Mouse (Mus musculus) brown adipose tissue, adult 24 weeks (tissue): Measurements from ENCODE around the gene Inhbe. TPM values are rescaled to one million over a fixed set of nuclear protein-coding genes. Genes with fewer than 3 reads are reported as not detected.

Source experiments
- H3K27ac ChIP-seq: fragments of 200-500 bp; replicated peaks from 2 replicates; pipeline ENCODE4 v1.5.1; 2012; ENCODE audit warnings: low read depth, mild to moderate bottlenecking, low read length
- H3K4me1 ChIP-seq: fragments of 200-500 bp; 2 replicates; pipeline ENCODE4 v1.6.1; 2012; ENCODE audit warnings: low read length, mixed read lengths; ENCODE audit not compliant: control insufficient read depth, insufficient read depth, insufficient read length
- H3K4me3 ChIP-seq: fragments of 200-500 bp; 2 replicates; pipeline ENCODE4 v1.5.1; 2012; ENCODE audit warnings: low read depth, mild to moderate bottlenecking, low read length, moderate library complexity; ENCODE audit not compliant: insufficient read depth
- polyA plus RNA-seq: library from polyadenylated mRNA; stranded (reverse); fragments of >200 nt; gene quantifications from 2 replicates; pipeline ENCODE4 v1.2.4, GENCODE M21; 2012; ENCODE audit not compliant: missing spikeins, insufficient read depth, insufficient read length

The Inhbe gene
- polyA plus RNA-seq, 1 experiment = not detected

DNA sequence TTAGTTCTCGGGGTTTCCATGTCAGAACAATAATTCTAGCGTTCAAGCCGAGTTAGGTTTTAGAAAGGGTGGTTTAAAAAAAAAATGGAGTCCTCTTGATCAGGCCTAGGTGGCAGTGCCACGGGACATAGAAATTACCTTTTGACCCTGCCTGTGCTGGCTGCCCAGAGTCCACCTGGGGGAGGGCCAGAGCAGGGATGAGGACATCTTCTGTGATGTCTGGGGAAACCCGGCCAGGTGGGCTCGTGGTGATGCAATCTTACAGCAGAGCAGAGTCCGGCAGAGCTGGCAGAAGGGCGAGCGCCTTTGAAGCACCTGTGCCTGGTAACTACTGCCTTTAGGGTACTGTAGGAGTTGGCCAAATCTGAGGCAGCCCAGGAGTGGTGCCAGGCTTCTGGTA is 2.0 kb downstream of the Inhbe start:
- H3K27ac ChIP-seq = no peak overlapping the region
- H3K4me1 ChIP-seq = no peaks in the 10 kb centered on the region
- no peak overlapping the region for H3K4me3 ChIP-seq

DNA sequence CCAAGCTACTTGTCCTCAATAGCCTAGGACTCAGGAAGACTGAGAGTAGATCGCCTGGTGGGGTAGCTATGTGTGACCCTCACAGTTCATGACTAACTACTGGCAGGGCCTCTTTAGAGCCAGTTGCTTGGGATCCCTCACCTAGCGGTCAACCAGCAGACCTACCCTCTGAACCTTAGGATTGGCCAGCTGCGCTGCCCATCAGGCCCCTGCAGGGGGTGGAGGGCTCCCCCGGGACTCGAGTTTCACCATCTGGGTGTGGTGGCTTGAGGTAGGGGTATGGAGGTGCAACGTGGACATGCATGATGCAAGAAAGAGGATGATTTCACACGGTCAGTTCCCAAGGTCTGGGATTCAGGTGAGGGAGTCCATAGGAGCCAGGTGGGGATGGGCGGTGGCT is 2.5 kb downstream of the Inhbe start:
- no peaks in the 10 kb centered on the region for H3K4me1 ChIP-seq
- H3K27ac ChIP-seq = no peak overlapping the region
- H3K4me3 ChIP-seq = no peak overlapping the region

DNA sequence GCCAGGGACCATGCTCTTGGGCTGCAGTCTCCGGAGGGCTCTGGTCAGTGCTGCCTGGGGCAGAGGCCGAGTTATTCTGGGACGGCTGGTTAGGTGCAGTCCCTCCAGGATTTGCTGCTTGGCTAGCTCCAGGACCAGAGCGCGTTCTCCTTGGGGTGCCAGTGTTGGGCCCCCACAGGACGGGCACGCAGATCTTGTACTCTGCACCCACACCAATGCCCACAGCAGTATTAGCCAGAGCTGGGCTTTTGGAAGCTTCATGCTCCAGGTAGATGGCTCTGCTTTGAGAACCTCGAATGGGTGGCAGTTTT is 3.0 kb downstream of the Inhbe start:
- Histone ChIP-seq H3K4me1 (no peaks in the 10 kb centered on the region), H3K27ac (no peak overlapping the region), H3K4me3 (no peak overlapping the region)

DNA sequence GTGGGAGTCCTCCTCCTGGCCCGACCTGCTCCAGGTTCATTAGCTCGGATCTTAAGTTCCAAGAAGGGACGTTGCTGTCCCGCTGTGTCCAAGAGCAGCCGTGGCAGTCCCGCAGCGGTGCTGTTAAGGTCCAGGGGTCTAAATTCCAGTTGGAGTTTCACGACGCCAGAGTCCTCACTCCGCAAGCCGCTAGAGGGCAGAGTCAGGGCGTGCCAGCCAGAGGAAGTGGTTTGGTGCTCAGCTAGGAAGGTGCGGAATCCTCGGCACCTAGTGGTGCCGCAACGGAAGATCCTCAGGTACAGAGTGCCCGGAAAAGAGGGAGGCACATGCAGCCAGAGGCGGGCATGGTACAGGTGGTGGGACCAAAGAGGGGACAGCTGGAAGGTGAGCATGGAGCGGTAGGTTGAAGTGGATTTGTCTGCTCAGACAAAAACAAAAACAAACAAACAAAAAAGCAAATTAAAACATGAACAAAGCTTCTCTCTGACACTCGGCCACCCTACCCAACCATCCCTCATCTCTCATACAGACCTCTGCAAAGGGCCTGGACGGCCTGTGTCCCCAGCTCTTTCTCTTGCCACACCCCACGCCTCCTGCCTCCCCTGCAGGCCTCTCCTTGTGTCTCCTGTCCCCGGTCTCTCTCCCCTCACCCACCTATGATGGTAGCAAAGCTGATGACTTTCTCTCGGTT is 3.5 kb downstream of the Inhbe start:
- Histone ChIP-seq H3K27ac (no peak overlapping the region), H3K4me3 (no peak overlapping the region), H3K4me1 (no peaks in the 10 kb centered on the region)

DNA sequence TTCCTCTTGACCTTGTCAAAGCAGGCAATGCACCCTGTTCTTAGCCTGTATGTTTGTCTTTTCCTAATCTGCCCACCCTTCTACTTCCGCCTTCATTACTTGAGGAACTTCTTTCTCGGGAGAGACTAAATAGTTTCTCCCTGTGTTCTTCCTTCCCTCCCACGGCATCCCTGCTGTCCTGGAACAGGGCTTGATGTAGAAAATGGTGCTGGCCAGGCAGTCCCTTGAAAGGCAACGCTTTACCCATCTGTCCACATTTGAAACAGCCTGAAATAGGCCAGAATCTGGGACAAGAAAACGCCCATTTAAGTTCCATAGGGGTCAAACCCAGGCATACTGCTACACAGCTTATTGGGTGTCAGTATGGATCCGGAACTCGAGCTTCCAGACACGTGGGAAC is 4.4 kb downstream of the Inhbe start:
- Histone ChIP-seq H3K4me3 (no peak overlapping the region), H3K27ac (no peak overlapping the region), H3K4me1 (no peaks in the 10 kb centered on the region)

DNA sequence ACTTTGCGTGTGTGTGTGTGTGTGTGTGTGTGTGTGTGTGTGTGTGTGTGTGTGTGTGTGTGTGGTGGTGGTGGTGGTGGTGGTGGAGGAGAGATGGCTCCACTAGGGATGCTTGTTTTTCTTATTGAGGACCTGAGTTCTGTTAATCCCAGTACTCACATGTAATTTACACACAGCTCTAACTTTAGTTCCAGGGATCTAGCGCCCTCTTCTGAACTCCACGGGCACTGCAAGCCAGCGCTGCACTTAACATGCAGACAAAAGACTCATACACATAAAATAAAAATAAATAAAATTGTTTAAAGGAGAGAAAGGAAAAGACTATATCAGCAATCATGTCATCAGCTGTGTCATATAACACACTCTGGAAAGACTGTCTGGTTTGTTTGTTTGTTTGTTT is 5.3 kb downstream of the Inhbe start:
- Histone ChIP-seq H3K4me1 (no peaks in the 10 kb centered on the region), H3K4me3 (no peak overlapping the region), H3K27ac (no peak overlapping the region)

DNA sequence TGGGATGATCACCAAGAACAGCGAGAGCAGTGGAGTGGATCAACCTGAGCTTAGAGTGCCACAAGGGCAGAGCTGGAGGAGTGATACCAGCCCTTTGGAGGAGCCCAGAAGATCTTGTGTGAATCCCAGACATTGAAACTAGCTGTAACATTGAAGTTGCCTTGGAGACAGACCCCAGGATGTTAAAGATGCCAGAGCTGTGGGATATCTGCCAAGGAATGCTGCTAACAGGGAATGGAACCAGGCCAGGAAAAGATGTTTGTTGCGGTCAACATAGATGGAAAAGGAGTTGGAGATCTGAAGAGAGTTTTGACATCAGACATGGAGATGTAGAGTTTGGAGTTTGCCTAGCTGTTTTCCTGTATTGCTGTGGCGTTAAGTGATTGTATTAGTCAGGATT is 8.0 kb downstream of the Inhbe start:
- no peak overlapping the region for H3K4me3 ChIP-seq
- no peaks in the 10 kb centered on the region for H3K4me1 ChIP-seq
- no peak overlapping the region for H3K27ac ChIP-seq

DNA sequence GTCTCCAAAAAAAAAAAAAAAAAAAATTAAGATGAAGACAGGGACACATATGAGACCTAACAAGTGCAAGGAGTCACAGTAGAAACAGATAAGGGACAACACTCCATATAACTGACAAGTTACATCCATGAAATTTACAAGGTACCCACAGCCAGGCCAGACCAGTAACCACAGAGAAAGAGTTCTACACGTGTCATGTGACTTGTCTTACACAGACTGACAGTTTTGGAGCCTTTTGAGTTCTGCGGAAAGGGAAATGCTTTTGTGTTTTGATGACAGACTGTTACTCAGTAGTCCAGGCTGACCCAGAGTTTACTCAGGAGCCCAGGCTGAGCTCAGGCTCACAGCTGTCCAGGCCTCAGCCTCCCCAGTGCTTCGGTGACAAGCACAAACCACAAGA is 11.2 kb downstream of the Inhbe start:
- no peaks in the 10 kb centered on the region for H3K4me1 ChIP-seq
- no peak overlapping the region for H3K27ac ChIP-seq
- no peak overlapping the region for H3K4me3 ChIP-seq

DNA sequence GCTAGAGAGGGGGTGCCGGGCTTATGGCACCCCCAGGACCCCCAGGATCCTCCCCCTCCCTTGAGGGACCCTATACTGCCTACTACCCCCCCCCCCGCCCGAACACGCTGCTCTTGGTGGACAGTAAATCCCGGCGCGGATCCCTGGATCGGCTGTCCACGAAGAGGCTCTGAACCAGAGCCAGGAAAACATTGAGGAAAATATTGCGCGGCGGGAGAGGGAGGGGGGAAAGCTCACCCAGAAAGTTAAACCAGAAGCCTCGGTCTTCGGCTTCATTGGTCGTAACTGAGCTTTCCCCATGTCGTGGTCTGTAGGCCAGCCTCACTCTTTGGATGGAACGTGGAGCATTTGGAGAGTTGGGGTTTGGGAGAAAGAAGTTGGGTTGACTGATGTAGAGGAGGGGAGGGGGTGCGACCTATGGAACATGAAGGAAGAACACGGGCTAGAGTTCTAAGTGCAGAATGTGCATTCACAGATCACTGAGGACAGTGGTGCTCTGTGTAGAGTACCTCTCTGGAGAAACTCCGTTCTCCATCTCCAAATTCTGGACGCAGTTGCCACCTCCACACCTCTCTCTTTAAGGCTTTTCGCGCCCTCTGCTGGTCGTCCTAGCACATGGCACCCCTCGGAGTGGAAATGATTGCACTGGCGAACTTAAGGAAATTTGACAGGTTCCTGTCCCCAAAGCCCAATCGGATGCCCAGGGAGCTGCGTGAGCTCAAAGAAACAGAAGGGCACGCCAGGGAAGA is 12.1 kb downstream of the Inhbe start, which contains the start of gene Gli1:
Gene Gli1 (minus strand): TSS at position 84 of the 749 bp plus-strand sequence.
- H3K4me3 ChIP-seq = peak within 1 kb of the TSS; percentile 52
- no peaks in the 10 kb centered on the region for H3K4me1 ChIP-seq
- no peak within 1 kb of the TSS for H3K27ac ChIP-seq

DNA sequence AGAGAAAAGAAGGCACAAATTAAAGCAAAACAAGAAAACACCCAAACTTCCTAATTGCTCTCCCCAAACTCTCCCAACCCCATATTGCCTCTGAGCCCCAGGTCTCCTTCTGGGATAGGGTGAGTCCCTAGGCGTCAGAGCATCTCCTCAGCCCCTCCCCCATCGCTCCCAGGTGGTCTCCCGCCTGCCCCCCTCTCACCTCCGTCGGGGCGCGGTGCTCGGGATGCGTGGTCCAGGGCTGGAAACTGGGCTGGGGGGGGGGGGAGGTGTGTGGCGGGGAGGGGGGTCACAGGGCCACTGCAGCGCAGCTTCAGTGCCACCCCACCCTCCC is 12.9 kb downstream of the Inhbe start:
- no peaks in the 10 kb centered on the region for H3K4me1 ChIP-seq
- H3K4me3 ChIP-seq = peak overlapping the region; percentile 1; the same call in 1 of the 2 replicates
- no peak overlapping the region for H3K27ac ChIP-seq

DNA sequence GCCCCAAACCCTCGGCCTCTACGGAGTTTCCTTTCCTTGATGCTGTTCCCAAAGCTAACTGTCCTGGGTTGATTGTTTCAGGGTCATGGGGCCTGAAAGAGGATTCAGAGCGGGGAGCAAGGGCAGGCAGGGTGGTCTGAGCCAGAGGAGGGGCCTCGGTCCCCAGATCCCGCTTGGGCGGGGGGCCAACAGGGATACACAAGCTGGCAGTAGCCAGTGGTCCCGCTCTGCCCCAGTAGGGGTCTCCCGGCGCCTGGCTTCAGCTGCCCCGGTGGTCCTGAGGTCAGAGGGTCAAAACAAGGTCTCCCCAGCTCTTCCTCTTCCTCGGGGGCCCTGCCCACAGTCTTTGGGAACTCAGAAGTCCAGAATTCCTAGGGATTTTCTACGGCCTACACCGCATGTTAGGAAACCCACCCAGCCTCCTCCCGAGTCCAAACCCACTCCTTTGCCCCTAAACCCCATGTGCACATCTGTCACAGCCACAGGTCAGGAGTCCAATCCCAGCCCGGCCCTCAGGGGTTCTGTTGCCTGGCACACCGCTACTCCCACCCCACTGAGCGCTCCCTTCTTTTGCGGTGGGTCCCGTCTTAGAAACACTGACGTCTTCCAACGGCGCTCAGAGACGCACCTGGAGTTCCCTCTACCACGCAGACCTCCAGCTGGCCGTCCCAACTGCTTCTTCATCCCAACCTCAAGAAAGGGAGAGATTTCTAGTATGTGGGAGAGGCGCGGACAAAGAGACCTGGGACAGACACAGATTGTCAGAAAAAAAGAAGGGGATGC is 13.4 kb downstream of the Inhbe start:
- peak overlapping the region; percentile 15; the same call in 1 of the 2 replicates for H3K4me3 ChIP-seq

DNA sequence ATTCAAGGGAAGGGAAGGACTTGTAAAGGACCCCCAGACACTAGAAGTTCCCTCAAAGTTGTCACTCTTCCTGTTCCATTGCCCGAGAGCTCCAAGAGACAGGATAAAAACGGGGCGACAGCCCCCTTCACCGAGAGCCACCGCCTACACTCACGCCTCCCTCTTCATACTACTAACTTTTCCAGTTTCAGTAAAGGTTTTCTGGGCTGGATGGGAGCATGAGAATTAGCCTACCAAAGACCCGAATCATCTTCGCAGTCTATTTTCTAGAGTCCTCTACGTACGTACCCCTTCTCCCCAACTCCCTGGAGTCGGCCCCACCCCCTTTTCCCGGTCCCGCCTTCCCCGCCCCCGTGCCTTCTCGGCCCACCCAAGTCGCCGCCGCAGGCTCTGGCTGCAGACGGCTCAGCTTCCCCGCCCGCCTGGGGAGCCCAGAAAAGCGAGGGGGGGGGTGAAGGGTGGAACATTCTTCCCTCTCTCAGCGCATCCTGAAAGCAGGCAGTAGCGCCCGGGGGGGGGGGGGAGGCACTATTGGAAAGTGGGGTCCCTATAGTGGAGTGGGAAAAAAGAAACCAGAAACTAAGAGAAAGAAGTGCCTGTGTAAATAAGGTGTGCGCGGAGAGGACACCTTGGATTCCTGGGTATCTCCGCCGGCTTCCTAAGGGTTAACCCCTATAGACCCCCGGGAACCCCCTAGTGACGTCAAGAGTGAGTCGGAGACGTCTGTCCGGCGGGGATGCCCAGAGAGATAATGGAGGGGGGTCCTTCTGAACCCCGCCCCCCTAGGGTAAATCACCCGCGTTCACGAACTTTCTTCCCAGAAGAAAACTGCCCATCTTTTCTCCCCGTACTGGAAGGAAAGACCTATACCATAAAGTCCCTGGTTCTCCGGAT is 14.3 kb downstream of the Inhbe start:
- no peak overlapping the region for H3K27ac ChIP-seq

More for the DNA sequence above, 13.4 kb downstream of the Inhbe start:
- no peak overlapping the region for H3K27ac ChIP-seq
- no peaks in the 10 kb centered on the region for H3K4me1 ChIP-seq

DNA sequence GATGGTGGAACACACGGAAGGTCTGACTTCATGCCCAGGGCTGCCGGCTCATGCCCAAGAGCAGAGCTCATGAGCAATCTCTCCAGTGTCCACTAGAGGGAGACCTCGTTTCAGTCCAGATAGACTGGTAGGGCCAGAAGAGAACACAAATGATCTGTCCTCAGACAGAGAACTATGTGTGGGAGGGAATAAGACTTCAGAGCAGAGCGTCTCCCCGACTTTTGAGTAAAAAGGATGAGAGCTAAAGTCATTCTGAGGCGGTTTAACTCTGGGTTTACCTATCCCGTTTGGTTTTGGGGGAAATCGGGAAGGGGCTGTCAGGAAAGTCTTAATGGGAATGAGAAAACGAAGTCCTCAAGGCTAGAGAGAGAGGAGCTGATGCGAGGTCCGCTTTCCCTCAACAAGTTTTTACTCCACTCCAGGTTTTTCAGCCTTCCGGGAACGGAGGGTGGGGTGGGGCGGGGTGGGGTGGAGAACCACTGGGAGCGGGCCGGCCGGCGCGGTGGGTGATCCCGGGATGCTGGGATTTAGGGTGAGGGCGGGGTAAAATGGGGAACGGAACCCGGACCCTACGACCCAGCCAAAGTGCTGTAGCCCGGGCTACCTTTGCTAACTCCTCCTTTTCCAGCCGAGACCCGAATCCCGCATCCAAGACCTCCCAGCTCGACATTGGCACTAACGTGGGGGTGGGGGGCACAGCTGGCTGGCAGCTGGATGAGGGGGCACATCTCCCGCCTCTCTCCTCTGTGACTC is 15.1 kb downstream of the Inhbe start:
- H3K4me1 ChIP-seq = no peaks in the 10 kb centered on the region
- no peak overlapping the region for H3K27ac ChIP-seq

More for the DNA sequence above, 14.3 kb downstream of the Inhbe start:
- peak overlapping the region; percentile 52 for H3K4me3 ChIP-seq
- H3K4me1 ChIP-seq = no peaks in the 10 kb centered on the region

DNA sequence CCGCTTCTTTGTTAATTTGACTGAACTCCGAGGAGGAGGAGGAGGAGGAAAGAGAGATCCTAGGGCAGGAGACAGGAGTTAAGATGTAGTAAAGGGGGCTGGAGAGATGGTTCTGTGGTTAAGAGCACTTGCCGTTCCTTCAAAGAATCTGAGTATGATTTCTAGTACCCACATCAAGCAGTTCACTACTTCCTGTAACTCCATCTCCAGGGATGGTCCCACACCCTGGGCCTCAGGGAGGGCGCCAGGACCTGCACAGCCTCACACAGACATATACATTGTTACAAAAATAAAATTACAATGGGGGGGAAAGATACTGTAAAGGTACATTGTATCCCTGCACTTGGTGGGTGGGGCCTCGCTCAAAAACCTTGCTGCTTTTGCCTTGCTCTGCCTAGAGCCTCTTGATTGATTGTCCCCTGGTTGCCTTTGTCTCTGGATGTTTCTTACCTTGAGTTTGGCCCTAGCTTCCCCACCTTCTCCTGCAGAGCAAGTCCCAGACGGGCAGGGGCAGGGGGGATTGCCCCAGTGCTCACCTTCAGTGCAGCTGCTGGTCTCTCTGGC is 16.6 kb downstream of the Inhbe start:
- no peak overlapping the region for H3K4me3 ChIP-seq
- H3K4me1 ChIP-seq = no peaks in the 10 kb centered on the region
- no peak overlapping the region for H3K27ac ChIP-seq

More for the DNA sequence above, 15.1 kb downstream of the Inhbe start:
- H3K4me3 ChIP-seq = peak overlapping the region; percentile 52
